Mouse (Mus musculus) MEL (cell line): Measurements from ENCODE around the gene Vcl. TPM values are rescaled to one million over a fixed set of nuclear protein-coding genes. Genes with fewer than 3 reads are reported as not detected.

Source experiments
- DNase-seq: peaks from one replicate; pipeline ENCODE4 v3.0.0; 2011; ENCODE audit warnings: low read depth, low spot score
- H3K27ac ChIP-seq: 2 replicates; pipeline ENCODE4 v1.5.1; 2012; ENCODE audit warnings: low read depth, mild to moderate bottlenecking, control low read depth, low read length, moderate library complexity; ENCODE audit not compliant: control insufficient read depth
- H3K27me3 ChIP-seq, 2 experiments: fragments of 150-350 bp in 1 of 2; sonication (generic) in 1 of 2; 2 replicates each; pipeline ENCODE4 v1.6.1; 2012; ENCODE audit warnings: low read length in 2 of 2, mild to moderate bottlenecking in 2 of 2, improper control_type of control experiment in 1 of 2, moderate library complexity in 1 of 2; ENCODE audit not compliant: insufficient read depth in 2 of 2, control insufficient read depth in 1 of 2
- H3K36me3 ChIP-seq, 2 experiments: 2 replicates each; pipeline ENCODE4 v1.6.1; 2012 to 2014; ENCODE audit warnings: low read length in 2 of 2, improper control_type of control experiment in 1 of 2, inconsistent platforms in 1 of 2, mild to moderate bottlenecking in 1 of 2; ENCODE audit not compliant: insufficient read depth in 2 of 2, control insufficient read depth in 1 of 2
- H3K4me1 ChIP-seq, 2 experiments: fragments of 150-350 bp in 1 of 2; sonication (generic) in 1 of 2; 2 replicates each; pipeline ENCODE4 v1.6.1; 2012; ENCODE audit warnings: low read length in 2 of 2, improper control_type of control experiment in 1 of 2, mild to moderate bottlenecking in 1 of 2; ENCODE audit not compliant: insufficient read depth in 2 of 2, control insufficient read depth in 1 of 2
- H3K4me3 ChIP-seq, 2 experiments: fragments of 150-350 bp in 1 of 2; sonication (generic) in 1 of 2; 2 replicates each; pipeline ENCODE4 v1.5.1; 2012; ENCODE audit warnings: low read depth in 2 of 2, low read length in 2 of 2, mild to moderate bottlenecking in 2 of 2, moderate library complexity in 2 of 2, control low read depth in 1 of 2, improper control_type of control experiment in 1 of 2; ENCODE audit not compliant: control insufficient read depth in 1 of 2, insufficient read depth in 1 of 2
- H3K79me2 ChIP-seq: 2 replicates; pipeline ENCODE4 v1.6.1; 2012; ENCODE audit warnings: mild to moderate bottlenecking, low read length, moderate library complexity; ENCODE audit not compliant: control insufficient read depth, poor library complexity, insufficient read depth
- H3K9ac ChIP-seq: 2 replicates; pipeline ENCODE4 v1.6.1; 2012; ENCODE audit warnings: low read depth, mild to moderate bottlenecking, control low read depth, low read length, moderate library complexity; ENCODE audit not compliant: control insufficient read depth, poor library complexity, severe bottlenecking
- H3K9me3 ChIP-seq: fragments of 150-350 bp; sonication (generic); replicated peaks from 2 replicates; pipeline ENCODE4 v1.6.1; 2012; ENCODE audit warnings: mild to moderate bottlenecking, low read length, improper control_type of control experiment, moderate library complexity; ENCODE audit not compliant: insufficient read depth
- BHLHE40 ChIP-seq: IDR thresholded peaks from 2 replicates; pipeline ENCODE4 v1.6.1; 2012; ENCODE audit warnings: low read depth, mild to moderate bottlenecking, inconsistent platforms, low read length, improper control_type of control experiment, borderline replicate concordance
- CHD1 ChIP-seq: IDR thresholded peaks from 2 replicates; pipeline ENCODE4 v1.6.1; 2012; ENCODE audit warnings: low read depth, mild to moderate bottlenecking, inconsistent platforms, low read length, improper control_type of control experiment
- CHD2 ChIP-seq: IDR thresholded peaks from 2 replicates; pipeline ENCODE4 v1.6.1; 2011; ENCODE audit warnings: low read length, improper control_type of control experiment
- CTCF ChIP-seq, 3 experiments: IDR thresholded peaks in 2 of 3; conservative IDR thresholded peaks in 1 of 3; 2 replicates each; pipeline ENCODE4 v1.5.1; 2011 to 2012; ENCODE audit warnings: low read length in 3 of 3, low read depth in 2 of 3, mild to moderate bottlenecking in 2 of 3, improper control_type of control experiment in 1 of 3, inconsistent platforms in 1 of 3, mixed read lengths in 1 of 3, moderate library complexity in 1 of 3; ENCODE audit not compliant: control insufficient read depth in 1 of 3, insufficient read depth in 1 of 3, poor library complexity in 1 of 3, severe bottlenecking in 1 of 3
- E2F4 ChIP-seq: IDR thresholded peaks from 2 replicates; pipeline ENCODE4 v1.6.1; 2011; ENCODE audit warnings: low read depth, low read length, improper control_type of control experiment, borderline replicate concordance
- ELF1 ChIP-seq: IDR thresholded peaks from 2 replicates; pipeline ENCODE4 v1.6.1; 2014; ENCODE audit warnings: low read depth, mild to moderate bottlenecking, inconsistent platforms, low read length, improper control_type of control experiment, moderate library complexity
- EP300 ChIP-seq, 2 experiments: IDR thresholded peaks; 2 replicates each; pipeline ENCODE4 v1.6.1; 2011; ENCODE audit warnings: improper control_type of control experiment in 2 of 2, low read length in 2 of 2, low read depth in 1 of 2, mild to moderate bottlenecking in 1 of 2
- ETS1 ChIP-seq: IDR thresholded peaks from 2 replicates; pipeline ENCODE4 v1.6.1; 2012; ENCODE audit warnings: low read depth, mild to moderate bottlenecking, inconsistent platforms, low read length, improper control_type of control experiment, moderate library complexity
- GABPA ChIP-seq: IDR thresholded peaks from 2 replicates; pipeline ENCODE4 v1.6.1; 2012; ENCODE audit warnings: low read depth, mild to moderate bottlenecking, inconsistent platforms, low read length, improper control_type of control experiment, moderate library complexity
- GATA1 ChIP-seq: IDR thresholded peaks from 2 replicates; pipeline ENCODE4 v1.6.1; 2011; ENCODE audit warnings: low read depth, low read length, improper control_type of control experiment
- HCFC1 ChIP-seq: IDR thresholded peaks from 2 replicates; pipeline ENCODE4 v1.6.1; 2012; ENCODE audit warnings: low read depth, mild to moderate bottlenecking, inconsistent platforms, low read length, improper control_type of control experiment, moderate library complexity
- JUND ChIP-seq: IDR thresholded peaks from 2 replicates; pipeline ENCODE4 v1.6.1; 2011; ENCODE audit warnings: low read depth, mild to moderate bottlenecking, improper control_type of control experiment, low read length
- KAT2A ChIP-seq: conservative IDR thresholded peaks from 2 replicates; pipeline ENCODE4 v1.6.1; 2012; ENCODE audit warnings: low read depth, low read length, improper control_type of control experiment, inconsistent platforms
- MAFK ChIP-seq: IDR thresholded peaks from 2 replicates; pipeline ENCODE4 v1.6.1; 2011; ENCODE audit warnings: low read depth, mild to moderate bottlenecking, low read length, improper control_type of control experiment, borderline replicate concordance
- MAX ChIP-seq: IDR thresholded peaks from 2 replicates; pipeline ENCODE4 v1.6.1; 2011; ENCODE audit warnings: low read length, improper control_type of control experiment
- MAZ ChIP-seq: IDR thresholded peaks from 2 replicates; pipeline ENCODE4 v1.6.1; 2012; ENCODE audit warnings: low read depth, mild to moderate bottlenecking, inconsistent platforms, low read length, improper control_type of control experiment
- MEF2A ChIP-seq: IDR thresholded peaks from 2 replicates; pipeline ENCODE4 v1.6.1; 2014; ENCODE audit warnings: low read depth, mild to moderate bottlenecking, inconsistent platforms, low read length, improper control_type of control experiment; ENCODE audit not compliant: poor library complexity, insufficient replicate concordance, severe bottlenecking; ENCODE audit errors: extremely low read depth
- MXI1 ChIP-seq: IDR thresholded peaks from 2 replicates; pipeline ENCODE4 v1.6.1; 2011; ENCODE audit warnings: mild to moderate bottlenecking, low read depth, low read length, improper control_type of control experiment
- MYB ChIP-seq: IDR thresholded peaks from 2 replicates; pipeline ENCODE4 v1.6.1; 2011; ENCODE audit warnings: mild to moderate bottlenecking, low read depth, low read length, improper control_type of control experiment
- MYC ChIP-seq: IDR thresholded peaks from 2 replicates; pipeline ENCODE4 v1.6.1; 2011; ENCODE audit warnings: low read depth, mild to moderate bottlenecking, low read length, improper control_type of control experiment, moderate library complexity
- NELFE ChIP-seq: IDR thresholded peaks from 2 replicates; pipeline ENCODE4 v1.6.1; 2011; ENCODE audit warnings: low read depth, low read length, improper control_type of control experiment
- NRF1 ChIP-seq: IDR thresholded peaks from 2 replicates; pipeline ENCODE4 v1.6.1; 2014; ENCODE audit warnings: low read depth, mild to moderate bottlenecking, inconsistent platforms, low read length, improper control_type of control experiment, moderate library complexity; ENCODE audit not compliant: poor library complexity, insufficient read depth, severe bottlenecking
- POLR2A ChIP-seq, 2 experiments: IDR thresholded peaks; 2 replicates each; pipeline ENCODE4 v1.6.1; 2011 to 2012; ENCODE audit warnings: low read length in 2 of 2, mild to moderate bottlenecking in 2 of 2, control low read depth in 1 of 2, improper control_type of control experiment in 1 of 2, low read depth in 1 of 2, moderate library complexity in 1 of 2; ENCODE audit not compliant: control insufficient read depth in 1 of 2, insufficient read depth in 1 of 2, poor library complexity in 1 of 2
- POLR2AphosphoS2 ChIP-seq: IDR thresholded peaks from 2 replicates; pipeline ENCODE4 v1.6.1; 2011; ENCODE audit warnings: low read length, improper control_type of control experiment
- POLR2AphosphoS5 ChIP-seq: IDR thresholded peaks from 2 replicates; pipeline ENCODE4 v1.6.1; 2012; ENCODE audit warnings: low read depth, borderline replicate concordance, mild to moderate bottlenecking, inconsistent platforms, low read length, moderate library complexity, mixed read lengths
- RAD21 ChIP-seq: IDR thresholded peaks from 2 replicates; pipeline ENCODE4 v1.6.1; 2011; ENCODE audit warnings: mild to moderate bottlenecking, low read depth, low read length, improper control_type of control experiment
- RCOR1 ChIP-seq: IDR thresholded peaks from 2 replicates; pipeline ENCODE4 v1.6.1; 2012; ENCODE audit warnings: low read depth, mild to moderate bottlenecking, inconsistent platforms, low read length, improper control_type of control experiment
- SIN3A ChIP-seq: IDR thresholded peaks from 2 replicates; pipeline ENCODE4 v1.6.1; 2012; ENCODE audit warnings: low read length, improper control_type of control experiment, inconsistent platforms
- SMC3 ChIP-seq: IDR thresholded peaks from 2 replicates; pipeline ENCODE4 v1.6.1; 2011; ENCODE audit warnings: low read depth, low read length, improper control_type of control experiment
- TAL1 ChIP-seq: IDR thresholded peaks from 2 replicates; pipeline ENCODE4 v1.6.1; 2012; ENCODE audit warnings: mild to moderate bottlenecking, inconsistent platforms, low read length, moderate library complexity, mixed read lengths
- TBP ChIP-seq: IDR thresholded peaks from 2 replicates; pipeline ENCODE4 v1.8.0; 2011; ENCODE audit warnings: low read depth, low read length, improper control_type of control experiment
- UBTF ChIP-seq: IDR thresholded peaks from 2 replicates; pipeline ENCODE4 v1.6.1; 2012; ENCODE audit warnings: low read depth, mild to moderate bottlenecking, inconsistent platforms, low read length, improper control_type of control experiment, moderate library complexity, borderline replicate concordance; ENCODE audit not compliant: insufficient read depth
- USF1 ChIP-seq: IDR thresholded peaks from 2 replicates; pipeline ENCODE4 v1.6.1; 2014; ENCODE audit warnings: low read depth, mild to moderate bottlenecking, inconsistent platforms, low read length, improper control_type of control experiment, moderate library complexity
- USF2 ChIP-seq, 2 experiments: IDR thresholded peaks; 2 replicates each; pipeline ENCODE4 v1.6.1; 2011 to 2012; ENCODE audit warnings: improper control_type of control experiment in 2 of 2, low read length in 2 of 2, borderline replicate concordance in 1 of 2, inconsistent platforms in 1 of 2, low read depth in 1 of 2, mild to moderate bottlenecking in 1 of 2; ENCODE audit not compliant: insufficient read depth in 1 of 2
- ZC3H11A ChIP-seq: IDR thresholded peaks from 2 replicates; pipeline ENCODE4 v1.6.1; 2012; ENCODE audit warnings: low read depth, mild to moderate bottlenecking, inconsistent platforms, low read length, improper control_type of control experiment
- ZKSCAN1 ChIP-seq: IDR thresholded peaks from 2 replicates; pipeline ENCODE4 v1.6.1; 2012; ENCODE audit warnings: low read depth, mild to moderate bottlenecking, inconsistent platforms, low read length, improper control_type of control experiment, moderate library complexity
- ZMIZ1 ChIP-seq: IDR thresholded peaks from 2 replicates; pipeline ENCODE4 v1.6.1; 2012; ENCODE audit warnings: low read depth, mild to moderate bottlenecking, inconsistent platforms, low read length, improper control_type of control experiment, moderate library complexity
- ZNF384 ChIP-seq: IDR thresholded peaks from 2 replicates; pipeline ENCODE4 v1.6.1; 2012; ENCODE audit warnings: low read depth, mild to moderate bottlenecking, inconsistent platforms, low read length, improper control_type of control experiment
- polyA plus RNA-seq, 2 experiments: library from polyadenylated mRNA; stranded (reverse) in 1 of 2; unstranded in 1 of 2; fragments of >175 nt in 1 of 2; fragments of >200 nt in 1 of 2; gene quantifications; 2 replicates each; pipeline versions ENCODE4 v1.2.1 to v1.2.4; 2012; ENCODE audit warnings: low replicate concordance in 2 of 2, low read depth in 1 of 2; ENCODE audit not compliant: insufficient read length in 2 of 2, insufficient read depth in 1 of 2, missing spikeins in 1 of 2
- total RNA-seq: library from RNA; depleted of rRNA; stranded (reverse); fragments of 300-350 nt; gene quantifications from 2 replicates; pipeline ENCODE4 v1.2.3, GENCODE M21; 2012

Gene Vcl
- total and polyA plus RNA-seq, 3 experiments: 11.7 to 30.3 TPM; not detected in 1

DNA sequence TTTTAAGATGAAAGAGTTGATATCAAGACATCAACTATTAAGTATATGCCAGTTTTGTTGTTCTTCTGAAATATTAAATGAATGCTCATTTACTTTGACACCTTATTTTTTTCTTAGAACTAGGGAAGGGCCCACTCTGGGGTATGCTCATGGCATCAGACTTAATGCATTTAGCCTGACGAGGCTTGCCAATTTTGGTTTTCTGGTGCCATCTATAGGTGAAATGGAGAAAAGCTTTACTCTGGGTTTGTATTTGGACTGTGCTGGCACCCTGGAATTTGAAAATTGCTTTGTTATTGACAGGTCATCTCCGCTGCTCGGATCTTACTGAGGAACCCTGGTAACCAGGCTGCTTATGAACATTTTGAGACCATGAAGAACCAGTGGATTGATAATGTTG lies 89.8 kb downstream of the Vcl start:
- peaks cover 0 to 3% of the 10 kb centered on the region in 2 experiments; a peak in 3 of 4 replicates for H3K36me3 ChIP-seq
- H3K4me1 ChIP-seq: 0 out of 4 replicates have a peak, but pooled peaks cover 0 to 2% of the 10 kb centered on the region in 2 experiments
- no peaks in the 10 kb centered on the region for H3K9me3 ChIP-seq
- DNase-seq: peak; percentile 62
- no peaks in the 10 kb centered on the region for H3K79me2 ChIP-seq
- H3K4me3 ChIP-seq: no peak overlapping the region
- no peak overlapping the region for H3K27ac ChIP-seq
- no peaks in the 10 kb centered on the region for H3K27me3 ChIP-seq
- no peak overlapping the region for H3K9ac ChIP-seq
- peak; percentile 93 for TF ChIP-seq RAD21
- TF ChIP-seq CTCF (IDR thresholded peaks at IDR 0.05 in 2 of 3, conservative IDR thresholded peaks at IDR 0.05 in 1 of 3; ENCODE audit: control insufficient read depth in 1 of 3, insufficient read depth in 1 of 3, low read depth in 2 of 3, low read length in 3 of 3, poor library complexity in 1 of 3, severe bottlenecking in 1 of 3): peak; percentile 30 to 82 (median 49); a peak in 5 of 6 replicates
- no peak for TF ChIP-seq RCOR1
- TF ChIP-seq KAT2A: no peak
- TF ChIP-seq TBP: no peak
- TF ChIP-seq CHD1: no peak
- TF ChIP-seq POLR2AphosphoS2: no peak
- no peak for TF ChIP-seq MYC
- no peak for TF ChIP-seq EP300 (IDR thresholded peaks at IDR 0.05; ENCODE audit: low read depth in 1 of 2, low read length in 2 of 2)
- TF ChIP-seq SIN3A: 0 out of 2 replicates have a peak, but pooled peaks have one; percentile 22
- TF ChIP-seq MAFK: no peak
- no peak for TF ChIP-seq BHLHE40
- no peak for TF ChIP-seq ETS1
- TF ChIP-seq SMC3: peak; percentile 74
- TF ChIP-seq MEF2A: no peak
- TF ChIP-seq POLR2AphosphoS5: no peak
- peak; percentile 82 for TF ChIP-seq ZC3H11A
- TF ChIP-seq HCFC1: no peak
- no peak for TF ChIP-seq POLR2A (IDR thresholded peaks at IDR 0.05; ENCODE audit: control insufficient read depth in 1 of 2, insufficient read depth in 1 of 2, low read depth in 1 of 2, low read length in 2 of 2, poor library complexity in 1 of 2)
- TF ChIP-seq UBTF: no peak
- no peak for TF ChIP-seq CHD2
- no peak for TF ChIP-seq E2F4
- no peak for TF ChIP-seq GABPA
- no peak for TF ChIP-seq ELF1
- TF ChIP-seq MXI1: no peak
- TF ChIP-seq MYB: no peak
- TF ChIP-seq ZKSCAN1: no peak
- no peak for TF ChIP-seq TAL1
- TF ChIP-seq ZMIZ1: no peak
- TF ChIP-seq NELFE: no peak
- TF ChIP-seq ZNF384: no peak
- no peak for TF ChIP-seq JUND
- TF ChIP-seq GATA1: no peak
- no peak for TF ChIP-seq USF2 (IDR thresholded peaks at IDR 0.05; ENCODE audit: borderline replicate concordance in 1 of 2, insufficient read depth in 1 of 2, low read depth in 1 of 2, low read length in 2 of 2)
- no peak for TF ChIP-seq MAZ
- TF ChIP-seq MAX: no peak
- TF ChIP-seq NRF1: no peak
- TF ChIP-seq USF1: no peak
